Mouse (Mus musculus): Measurements from ENCODE around the gene Filip1l. TPM values are rescaled to one million over a fixed set of nuclear protein-coding genes. Genes with fewer than 3 reads are reported as not detected.

The Filip1l gene
- total RNA-seq (2021), result 10 to 100 TPM; 44.5 to 46.5 TPM
- long read RNA-seq, experiment 1, full-length matches to known transcripts, result 10 of 15 reads
- long read RNA-seq, experiment 1, partial matches to known transcripts, result 2 of 15 reads
- long read RNA-seq, experiment 1, other reads (novel, unspliced or antisense), result 3 of 15 reads
- long read RNA-seq, experiment 2, full-length matches to known transcripts, result 14 of 21 reads
- long read RNA-seq, experiment 2, partial matches to known transcripts, result 1 of 21 reads
- long read RNA-seq, experiment 2, other reads (novel, unspliced or antisense), result 6 of 21 reads

GRCm38 (mm10) chr16:57352751-57353150, at the start of gene Filip1l:
Filip1l (plus strand) TSS chr16:57353093.
- no peak for DNase-seq
- intact Hi-C loops (cut with DNase I; ENCODE audit: low total_unique reads), result no loop called here

- DNase-seq, result peak; percentile 9
- intact Hi-C loops (cut with DNase I; ENCODE audit: low total_unique reads), result no loop called here
Observed at GRCm38 (mm10) chr16:57303716-57304115, 49.2 kb upstream of the Filip1l start.

GRCm38 (mm10) chr16:57305463-57305862, 47.4 kb upstream of the Filip1l start:
- intact Hi-C loops (cut with DNase I; ENCODE audit: low total_unique reads), result no loop called here
- DNase-seq, result no peak

- intact Hi-C loops (cut with DNase I; ENCODE audit: low total_unique reads), result no loop called here
- DNase-seq, result no peak
Observed at GRCm38 (mm10) chr16:57312130-57312529, 40.8 kb upstream of the Filip1l start.

- no peak for DNase-seq
- intact Hi-C loops (cut with DNase I; ENCODE audit: low total_unique reads), result no loop called here
Observed at GRCm38 (mm10) chr16:57313487-57313886, 39.4 kb upstream of the Filip1l start.

GRCm38 (mm10) chr16:57314236-57314635, 38.7 kb upstream of the Filip1l start:
- no peak for DNase-seq
- intact Hi-C loops (cut with DNase I; ENCODE audit: low total_unique reads), result no loop called here

- DNase-seq, result no peak
- intact Hi-C loops (cut with DNase I; ENCODE audit: low total_unique reads), result no loop called here
Observed at GRCm38 (mm10) chr16:57315026-57315425, 37.9 kb upstream of the Filip1l start.

- no peak for DNase-seq
- intact Hi-C loops (cut with DNase I; ENCODE audit: low total_unique reads), result no loop called here
Observed at GRCm38 (mm10) chr16:57317127-57317526, 35.8 kb upstream of the Filip1l start.

- no peak for DNase-seq
- intact Hi-C loops (cut with DNase I; ENCODE audit: low total_unique reads), result no loop called here
Observed at GRCm38 (mm10) chr16:57317882-57318636, 34.8 kb upstream of the Filip1l start.

- intact Hi-C loops (cut with DNase I; ENCODE audit: low total_unique reads), result no loop called here
- no peak for DNase-seq
Observed at GRCm38 (mm10) chr16:57318637-57319125, 34.2 kb upstream of the Filip1l start.

GRCm38 (mm10) chr16:57319284-57320124, 33.4 kb upstream of the Filip1l start:
- intact Hi-C loops (cut with DNase I; ENCODE audit: low total_unique reads), result no loop called here

GRCm38 (mm10) chr16:57326996-57327395, 25.9 kb upstream of the Filip1l start:
- intact Hi-C loops (cut with DNase I; ENCODE audit: low total_unique reads), result no loop called here
- DNase-seq, result peak; percentile 57

More at GRCm38 (mm10) chr16:57319284-57320124, 33.4 kb upstream of the Filip1l start:
- no peak for DNase-seq

- no peak for DNase-seq
- intact Hi-C loops (cut with DNase I; ENCODE audit: low total_unique reads), result no loop called here
Observed at GRCm38 (mm10) chr16:57329028-57329427, 23.9 kb upstream of the Filip1l start.

- intact Hi-C loops (cut with DNase I; ENCODE audit: low total_unique reads), result no loop called here
- no peak for DNase-seq
Observed at GRCm38 (mm10) chr16:57330111-57330510, 22.8 kb upstream of the Filip1l start.

GRCm38 (mm10) chr16:57332301-57332700, 20.6 kb upstream of the Filip1l start:
- intact Hi-C loops (cut with DNase I; ENCODE audit: low total_unique reads), result no loop called here
- no peak for DNase-seq

- intact Hi-C loops (cut with DNase I; ENCODE audit: low total_unique reads), result no loop called here
Observed at GRCm38 (mm10) chr16:57336770-57337423, 16.0 kb upstream of the Filip1l start.

GRCm38 (mm10) chr16:57339765-57340612, 12.9 kb upstream of the Filip1l start:
- no peak for DNase-seq
- intact Hi-C loops (cut with DNase I; ENCODE audit: low total_unique reads), result no loop called here

More at GRCm38 (mm10) chr16:57336770-57337423, 16.0 kb upstream of the Filip1l start:
- DNase-seq, result no peak

GRCm38 (mm10) chr16:57340613-57340898, 12.3 kb upstream of the Filip1l start:
- DNase-seq, result no peak
- intact Hi-C loops (cut with DNase I; ENCODE audit: low total_unique reads), result no loop called here

- intact Hi-C loops (cut with DNase I; ENCODE audit: low total_unique reads), result no loop called here
- DNase-seq, result no peak
Observed at GRCm38 (mm10) chr16:57346258-57346657, 6.6 kb upstream of the Filip1l start.
